Mouse (Mus musculus): ENCODE measurements around the gene Kif1a.
"Not testable (repeated sequence)": the region's sequence is repeated elsewhere in the genome, so short reads cannot be mapped to it uniquely, and the experiment has no call there.

The Kif1a gene

GRCm38 (mm10) chr1:92971879-92972795 is 129.6 kb downstream of the Kif1a start:
- in situ Hi-C loops (cut with MboI; ENCODE audit: low sequenced_read_pairs), result no loop called here

- in situ Hi-C loops (cut with MboI; ENCODE audit: low sequenced_read_pairs), result not testable (repeated sequence)
Measured at GRCm38 (mm10) chr1:92970791-92971190, 131.0 kb downstream of the Kif1a start.
